Comparison of ENCODE assay signal across 19 mouse cellular contexts in genomic region chr10:127293590-127294113, GRCm38 (mm10). TPM values are rescaled to one million over a fixed set of nuclear protein-coding genes. Genes with fewer than 3 reads are reported as not detected.
DNase-seq lines count a peak whose midpoint lies in the region; ATAC-seq and TF ChIP-seq lines count a peak whose summit lies in the region.
"Had no signal": no experiment of that assay in that cellular context is flagged by ENCODE, and none has a peak within 500 bp of the region (broad histone marks: within the 10 kb centered on the region; RNA-seq: fewer than 3 reads in every experiment).

No protein-coding gene starts in this region.

- no peak overlapping the region for H3K4me3 ChIP-seq in heart, embryonic 14.5 days (ENCODE audit: control insufficient read depth in 1 of 2, insufficient read depth in 1 of 2, low read depth in 1 of 2, low read length in 2 of 2)
- H3K4me3 ChIP-seq in testis, adult 2 months (ENCODE audit: control insufficient read depth, low read depth, low read length): no peak overlapping the region
- peak overlapping the region in 1 of 2 experiments; percentile 78; a peak in 2 of 4 replicates for H3K4me3 ChIP-seq in liver, embryonic 14.5 days (ENCODE audit: insufficient read depth in 1 of 2, low read depth in 2 of 2, low read length in 2 of 2)
- H3K4me3 ChIP-seq: embryonic facial prominence, embryonic 15.5 days; forebrain, embryonic 13.5 days; intestine, embryonic 15.5 days; midbrain, embryonic 15.5 days had no signal

- no peak for DNase-seq in heart, adult 18-20 months
- DNase-seq in testis, postnatal 14 days (ENCODE audit: low spot score): no peak
- no peak for DNase-seq in liver, embryonic 14.5 days (ENCODE audit: low read depth in 3 of 3, low spot score in 3 of 3)
- no peak for DNase-seq in spleen, postnatal 4 days (ENCODE audit: low spot score in 2 of 2)
- DNase-seq: cerebellum, postnatal 14 days; embryo, embryonic 11 days; layer of hippocampus, postnatal 36 days; left cerebral cortex, postnatal 4 days; retina, postnatal 1 day; right cerebral cortex, postnatal 4 days; thymus, adult 2 months had no signal

- no peaks in the 10 kb centered on the region for H3K27me3 ChIP-seq in heart, embryonic 14.5 days (ENCODE audit: control insufficient read depth, insufficient read depth, low read length)
- no peaks in the 10 kb centered on the region for H3K27me3 ChIP-seq in testis, adult 2 months (ENCODE audit: control insufficient read depth, insufficient read depth, low read length)
- H3K27me3 ChIP-seq in liver, embryonic 14.5 days (ENCODE audit: control insufficient read depth, insufficient read depth, low read length): no peaks in the 10 kb centered on the region
- H3K27me3 ChIP-seq: embryonic facial prominence, embryonic 15.5 days; forebrain, embryonic 13.5 days; intestine, embryonic 15.5 days; midbrain, embryonic 15.5 days had no signal

- no peak for TF ChIP-seq POLR2A in testis, adult 2 months (IDR thresholded peaks at IDR 0.05; ENCODE audit: control insufficient read depth, low read depth, low read length)

- no peak for TF ChIP-seq EP300 in liver, embryonic 14.5 days (IDR thresholded peaks at IDR 0.05; ENCODE audit: low read depth)

- H3K27ac ChIP-seq in heart, embryonic 14.5 days (replicated peaks in 1 of 2; ENCODE audit: control insufficient read depth in 1 of 2, insufficient read depth in 1 of 2, low read depth in 2 of 2, low read length in 2 of 2): 0 out of 4 replicates have a peak overlapping the region, but pooled peaks of 1 of the 2 experiments have one; percentile 99
- 0 out of 2 replicates have a peak overlapping the region, but pooled peaks have one; percentile 30 for H3K27ac ChIP-seq in testis, adult 2 months (ENCODE audit: control insufficient read depth, insufficient read depth, low read depth, low read length)
- peak overlapping the region; percentile 98 for H3K27ac ChIP-seq in liver, embryonic 14.5 days
- H3K27ac ChIP-seq: forebrain, embryonic 13.5 days; hindbrain, embryonic 14.5 days; intestine, embryonic 15.5 days; midbrain, embryonic 15.5 days had no signal

- TF ChIP-seq CTCF in testis, adult 2 months (IDR thresholded peaks at IDR 0.05; ENCODE audit: control insufficient read depth, insufficient read depth, insufficient replicate concordance, low read depth, low read length): no peak
- no peak for TF ChIP-seq CTCF in liver, embryonic 14.5 days (IDR thresholded peaks at IDR 0.05; ENCODE audit: low read depth)

- no peaks in the 10 kb centered on the region for H3K9me3 ChIP-seq in heart, embryonic 14.5 days (ENCODE audit: control insufficient read depth, low read length)
- no peaks in the 10 kb centered on the region for H3K9me3 ChIP-seq in liver, embryonic 14.5 days (ENCODE audit: control insufficient read depth, low read length)
- H3K9me3 ChIP-seq: embryonic facial prominence, embryonic 15.5 days; forebrain, embryonic 13.5 days; intestine, embryonic 15.5 days; midbrain, embryonic 15.5 days had no signal

- peak overlapping the region; percentile 91; the same call in 1 of the 2 replicates for H3K9ac ChIP-seq in heart, embryonic 14.5 days (ENCODE audit: low read length)
- H3K9ac ChIP-seq in liver, embryonic 14.5 days (replicated peaks): peak overlapping the region; percentile 94
- H3K9ac ChIP-seq: embryonic facial prominence, embryonic 15.5 days; hindbrain, embryonic 14.5 days; intestine, embryonic 15.5 days; midbrain, embryonic 15.5 days had no signal

- H3K36me3 ChIP-seq in heart, embryonic 14.5 days (ENCODE audit: control insufficient read depth, insufficient read depth, low read length): peaks cover 55% of the 10 kb centered on the region
- H3K36me3 ChIP-seq in testis, adult 2 months (ENCODE audit: control insufficient read depth, insufficient read depth, low read length): peaks cover 3% of the 10 kb centered on the region
- H3K36me3 ChIP-seq in liver, embryonic 14.5 days (replicated peaks; ENCODE audit: control insufficient read depth, insufficient read depth, low read depth): peaks cover 60% of the 10 kb centered on the region

- 85% methylated on average over 3 of the region's 3 CpGs for WGBS in heart, embryonic 14.5 days
- WGBS in liver, embryonic 14.5 days (ENCODE audit: insufficient replicate concordance): 76% methylated on average over 3 of the region's 3 CpGs

- H3K4me2 ChIP-seq in heart, embryonic 14.5 days (ENCODE audit: low read length): peak overlapping the region; percentile 98; the same call in 1 of the 2 replicates
- peak overlapping the region; percentile 99 for H3K4me2 ChIP-seq in liver, embryonic 14.5 days (ENCODE audit: low read depth)
- H3K4me2 ChIP-seq: embryonic facial prominence, embryonic 15.5 days; forebrain, embryonic 13.5 days; midbrain, embryonic 15.5 days had no signal

- ATAC-seq in heart, embryonic 14.5 days (ENCODE audit: insufficient number of reproducible peaks, insufficient read depth, low FRiP score, low read depth): no peak
- no peak for ATAC-seq in liver, embryonic 14.5 days (ENCODE audit: insufficient read depth)
- no peak for ATAC-seq in megakaryocyte progenitor cell, adult 5-6 weeks (replicated peaks; ENCODE audit: poor library complexity)
- ATAC-seq: forebrain, embryonic 13.5 days; intestine, embryonic 15.5 days; midbrain, embryonic 15.5 days had no signal

- peaks cover 20 to 48% of the 10 kb centered on the region in 2 experiments for H3K4me1 ChIP-seq in heart, embryonic 14.5 days (ENCODE audit: control insufficient read depth in 2 of 2, insufficient read depth in 2 of 2, low read length in 2 of 2)
- peaks cover 6% of the 10 kb centered on the region for H3K4me1 ChIP-seq in testis, adult 2 months (ENCODE audit: control insufficient read depth, insufficient read depth, low read length)
- H3K4me1 ChIP-seq in liver, embryonic 14.5 days (replicated peaks; ENCODE audit: control insufficient read depth in 2 of 2, insufficient read depth in 2 of 2, low read length in 1 of 2): peaks cover 19 to 23% of the 10 kb centered on the region in 2 experiments

RNA-seq across cellular contexts. Expression of gene Mbd6, which starts 4.8 kb away (rescaled TPM):
- 13.8 and 16.1 TPM in 2 replicates for polyA plus RNA-seq in heart, embryonic 14.5 days (2014; fragmentation: Nextera tagmentation; extraction: Ambion mirVana)
- 10 to 100 TPM; 16.7 to 20.2 TPM for total RNA-seq in heart, adult 18-20 months (2021)
- polyA plus RNA-seq in testis, adult 2 months (2012; rRNA removed): 61.3 and 74.1 TPM in 2 replicates
- 9.7 and 11.0 TPM in 2 replicates for polyA plus RNA-seq in liver, embryonic 14.5 days (2012; rRNA removed)
- polyA plus RNA-seq in liver, embryonic 14.5 days (2014; fragmentation: Nextera tagmentation; extraction: Ambion mirVana): 5.6 and 6.2 TPM in 2 replicates
- total RNA-seq in megakaryocyte progenitor cell, adult 5-6 weeks (2015): 41.9 and 44.0 TPM in 2 replicates
- 4.1 and 6.8 TPM in 2 replicates for total RNA-seq in megakaryocyte progenitor cell, adult 5-6 weeks (2017)

RNA-seq across cellular contexts. Expression of gene Mars, which starts 17.9 kb away (rescaled TPM):
- 76.1 and 76.2 TPM in 2 replicates for polyA plus RNA-seq in heart, embryonic 14.5 days (2014; fragmentation: Nextera tagmentation; extraction: Ambion mirVana)
- 10 to 100 TPM; 43.7 to 44.8 TPM for total RNA-seq in heart, adult 18-20 months (2021)
- 32.4 and 36.7 TPM in 2 replicates for polyA plus RNA-seq in testis, adult 2 months (2012; rRNA removed)
- 53.6 and 63.4 TPM in 2 replicates for polyA plus RNA-seq in liver, embryonic 14.5 days (2012; rRNA removed)
- 101 and 115 TPM in 2 replicates for polyA plus RNA-seq in liver, embryonic 14.5 days (2014; fragmentation: Nextera tagmentation; extraction: Ambion mirVana)
- total RNA-seq in megakaryocyte progenitor cell, adult 5-6 weeks (2015): 88.3 and 93.1 TPM in 2 replicates
- total RNA-seq in megakaryocyte progenitor cell, adult 5-6 weeks (2017): 196 and 210 TPM in 2 replicates

RNA-seq across cellular contexts. Expression of gene Dctn2, which starts 27.5 kb away (rescaled TPM):
- 126 and 137 TPM in 2 replicates for polyA plus RNA-seq in heart, embryonic 14.5 days (2014; fragmentation: Nextera tagmentation; extraction: Ambion mirVana)
- 100 to 1,000 TPM; 139 to 146 TPM for total RNA-seq in heart, adult 18-20 months (2021)
- 391 and 429 TPM in 2 replicates for polyA plus RNA-seq in testis, adult 2 months (2012; rRNA removed)
- 53.8 and 58.7 TPM in 2 replicates for polyA plus RNA-seq in liver, embryonic 14.5 days (2012; rRNA removed)
- 59.2 and 64.7 TPM in 2 replicates for polyA plus RNA-seq in liver, embryonic 14.5 days (2014; fragmentation: Nextera tagmentation; extraction: Ambion mirVana)
- total RNA-seq in megakaryocyte progenitor cell, adult 5-6 weeks (2015): 63.6 and 66.8 TPM in 2 replicates
- 87.4 and 101 TPM in 2 replicates for total RNA-seq in megakaryocyte progenitor cell, adult 5-6 weeks (2017)

RNA-seq across cellular contexts. Expression of gene Arhgap9, which starts 28.1 kb away (rescaled TPM):
- polyA plus RNA-seq in heart, embryonic 14.5 days (2014; fragmentation: Nextera tagmentation; extraction: Ambion mirVana): 1.3 and 2.4 TPM in 2 replicates
- 1 to 10 TPM; 4.0 to 5.4 TPM for total RNA-seq in heart, adult 18-20 months (2021)
- 0.32 and 0.34 TPM in 2 replicates for polyA plus RNA-seq in testis, adult 2 months (2012; rRNA removed)
- polyA plus RNA-seq in liver, embryonic 14.5 days (2012; rRNA removed): 7.3 and 8.8 TPM in 2 replicates
- 12.4 and 13.4 TPM in 2 replicates for polyA plus RNA-seq in liver, embryonic 14.5 days (2014; fragmentation: Nextera tagmentation; extraction: Ambion mirVana)
- total RNA-seq in megakaryocyte progenitor cell, adult 5-6 weeks (2015): 37.1 and 38.0 TPM in 2 replicates
- total RNA-seq in megakaryocyte progenitor cell, adult 5-6 weeks (2017): 37.3 and 39.5 TPM in 2 replicates

RNA-seq across cellular contexts. Expression of gene Kif5a, which starts 30.5 kb away (rescaled TPM):
- 0.42 and 1.2 TPM in 2 replicates for polyA plus RNA-seq in heart, embryonic 14.5 days (2014; fragmentation: Nextera tagmentation; extraction: Ambion mirVana)
- total RNA-seq in heart, adult 18-20 months (2021): under 1 TPM; 0.41 to 0.89 TPM
- polyA plus RNA-seq in testis, adult 2 months (2012; rRNA removed): 3.3 and 3.9 TPM in 2 replicates
- polyA plus RNA-seq in liver, embryonic 14.5 days (2012; rRNA removed): 0.11 and 0.19 TPM in 2 replicates
- 0.01 and 0.03 TPM in 2 replicates for polyA plus RNA-seq in liver, embryonic 14.5 days (2014; fragmentation: Nextera tagmentation; extraction: Ambion mirVana)
- total RNA-seq in megakaryocyte progenitor cell, adult 5-6 weeks (2015): 0.05 and 0.25 TPM in 2 replicates
- 0.04 and 0.20 TPM in 2 replicates for total RNA-seq in megakaryocyte progenitor cell, adult 5-6 weeks (2017)
